Mouse (Mus musculus) gastrocnemius, adult 8-10 months (tissue): ENCODE data around the gene Nphs2. TPM values are rescaled to one million over a fixed set of nuclear protein-coding genes. Genes with fewer than 3 reads are reported as not detected.
"Not testable (repeated sequence)": the region's sequence is repeated elsewhere in the genome, so short reads cannot be mapped to it uniquely, and the experiment has no call there.

Experiments used
- DNase-seq, 2 experiments: peaks; one replicate each; pipeline ENCODE4 v3.0.0; 2022; ENCODE audit warnings: low spot score in 2 of 2
- total RNA-seq, 4 experiments: library from RNA; stranded (reverse); gene quantifications; 2 replicates each; pipeline ENCODE4 v1.2.4; 2022

The Nphs2 gene
- total RNA-seq: not detected

DNA sequence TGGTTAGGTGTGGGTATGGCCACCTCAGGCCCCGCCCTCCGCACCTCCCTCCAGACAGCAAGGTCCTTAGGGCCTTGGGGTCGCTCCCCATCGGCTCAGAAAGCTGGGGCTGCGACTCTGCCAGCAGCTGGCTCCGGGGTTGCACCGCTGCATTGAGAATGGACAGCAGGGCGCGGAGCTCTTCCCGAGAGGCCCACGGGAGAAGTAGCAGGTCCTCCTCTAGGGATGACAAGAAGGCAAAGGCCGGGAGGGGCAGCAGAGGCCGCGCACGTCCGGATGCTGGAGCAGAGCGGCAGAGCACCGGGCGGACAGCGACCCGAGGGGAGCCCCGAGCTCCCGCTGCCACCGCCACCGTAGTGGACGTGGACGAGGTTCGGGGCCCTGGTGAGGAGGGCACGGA is at the start of gene Nphs2:
Gene Nphs2, plus strand, starts transcription at position 98 of the 400 bp plus-strand sequence.
- DNase-seq: no peak

DNA sequence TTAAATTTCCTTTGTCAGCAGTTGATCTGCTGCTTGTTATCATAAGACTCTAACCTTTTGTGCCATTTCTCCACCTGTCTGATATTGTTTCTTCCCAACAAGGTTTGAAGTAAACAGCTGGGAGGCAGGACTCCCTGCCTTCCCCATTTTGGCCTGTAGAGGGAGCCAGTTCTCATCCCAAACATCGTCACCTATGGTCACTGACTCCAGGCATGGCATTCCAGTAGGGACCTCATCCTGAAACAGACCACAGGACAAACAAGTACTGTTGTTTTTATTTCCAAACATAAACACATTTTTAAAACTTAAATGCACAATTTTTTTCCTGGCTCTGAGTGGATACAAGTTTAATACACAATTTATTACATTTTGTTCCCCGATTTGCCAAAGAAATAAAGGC is 47.2 kb upstream of the Nphs2 start:
- peak; percentile 12 to 22 for DNase-seq

DNA sequence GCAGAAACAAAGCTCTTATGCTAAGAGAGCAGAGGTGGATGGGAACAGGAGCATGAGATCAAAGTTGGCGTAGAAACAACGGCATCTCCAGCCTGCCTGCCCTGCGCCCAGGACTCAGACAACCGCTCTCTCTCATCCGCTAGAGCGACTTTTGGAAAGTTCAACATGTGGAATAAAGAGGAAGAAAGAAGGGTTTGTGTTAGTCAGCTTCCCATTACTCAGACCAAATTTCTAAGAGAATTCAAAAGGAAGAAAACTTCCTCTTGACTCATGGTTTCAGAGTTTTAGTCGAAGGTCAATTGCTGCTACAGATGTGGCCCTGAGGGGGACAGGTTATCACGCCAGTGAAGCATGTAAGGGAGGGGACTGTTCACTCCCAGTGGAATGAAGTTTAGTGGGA is 46.6 kb upstream of the Nphs2 start:
- no peak for DNase-seq

DNA sequence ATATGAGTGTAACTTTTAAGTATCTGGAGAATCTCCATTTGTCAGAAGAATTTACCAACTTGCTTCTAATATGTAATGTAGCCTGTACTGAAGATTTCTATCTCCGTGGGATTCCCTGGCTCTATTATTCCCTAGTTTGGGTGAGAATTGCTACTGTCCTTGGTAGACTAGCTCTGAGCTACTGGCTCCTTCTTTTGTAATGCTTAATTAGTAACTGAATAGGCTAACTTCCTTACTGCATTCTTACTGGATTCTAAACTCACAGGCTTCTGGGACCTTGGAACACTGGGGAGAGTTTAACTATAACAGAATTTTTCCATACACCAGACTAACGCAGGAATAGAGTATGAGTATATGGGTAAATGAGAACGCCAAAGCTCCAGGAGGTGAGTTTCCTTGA is 42.0 kb upstream of the Nphs2 start:
- not testable (repeated sequence) for DNase-seq

DNA sequence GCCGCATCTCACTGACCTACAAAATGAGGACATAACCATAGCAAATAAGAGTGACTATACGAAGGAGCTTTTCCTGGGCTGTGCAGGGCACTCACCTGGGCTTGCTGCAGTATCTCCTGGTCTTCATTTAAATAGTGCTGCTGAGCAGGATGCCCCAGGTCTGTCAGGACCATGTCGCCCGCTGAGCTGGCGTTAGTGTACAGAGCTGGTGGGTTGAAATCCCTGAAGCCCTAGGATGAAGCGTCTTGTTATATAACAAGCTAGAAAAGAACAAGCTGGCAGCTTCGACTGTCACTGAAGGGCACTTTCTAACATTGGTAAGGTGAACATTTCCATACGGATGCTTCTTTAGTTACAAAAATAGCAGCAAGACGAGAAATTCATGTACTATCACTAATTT is 40.1 kb upstream of the Nphs2 start:
- DNase-seq: no peak

DNA sequence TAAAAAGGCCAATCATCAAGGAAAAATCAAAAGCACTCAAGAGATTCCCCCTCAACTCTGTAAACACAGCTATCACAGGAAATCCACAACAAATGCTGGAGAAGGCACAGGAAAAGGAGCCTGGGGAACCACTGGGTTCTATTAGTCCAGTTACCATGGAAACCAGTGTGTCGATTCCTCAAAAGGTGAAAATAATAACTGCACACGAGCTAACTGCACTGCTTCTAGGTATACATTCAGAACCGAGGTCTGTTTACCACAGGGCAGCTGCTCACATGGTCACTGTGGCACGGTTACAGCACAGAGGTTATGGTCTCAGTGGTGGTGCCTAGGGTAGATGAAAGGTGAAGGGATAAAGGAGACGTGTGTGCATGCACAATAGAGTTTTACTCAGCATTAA is 38.9 kb upstream of the Nphs2 start:
- DNase-seq: no peak

DNA sequence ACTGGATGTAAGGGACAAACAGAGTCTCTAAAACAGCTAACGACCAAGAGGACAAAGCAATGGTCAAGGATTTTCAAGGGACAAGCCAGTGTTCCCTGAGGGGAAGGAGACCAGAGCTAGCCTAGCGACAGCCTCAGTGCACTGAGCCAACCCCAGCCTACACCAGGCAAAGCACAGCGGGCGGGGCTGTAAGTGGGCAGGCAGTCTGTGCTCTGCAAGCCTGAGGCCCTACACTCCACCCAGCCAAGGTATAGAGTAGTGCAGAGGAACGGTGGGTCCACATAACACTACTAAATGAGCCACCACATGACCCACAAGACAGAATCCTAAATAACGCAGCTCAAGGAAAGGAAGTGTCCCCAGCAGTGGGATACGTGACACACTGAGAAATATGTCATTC is 36.9 kb upstream of the Nphs2 start:
- no peak for DNase-seq

DNA sequence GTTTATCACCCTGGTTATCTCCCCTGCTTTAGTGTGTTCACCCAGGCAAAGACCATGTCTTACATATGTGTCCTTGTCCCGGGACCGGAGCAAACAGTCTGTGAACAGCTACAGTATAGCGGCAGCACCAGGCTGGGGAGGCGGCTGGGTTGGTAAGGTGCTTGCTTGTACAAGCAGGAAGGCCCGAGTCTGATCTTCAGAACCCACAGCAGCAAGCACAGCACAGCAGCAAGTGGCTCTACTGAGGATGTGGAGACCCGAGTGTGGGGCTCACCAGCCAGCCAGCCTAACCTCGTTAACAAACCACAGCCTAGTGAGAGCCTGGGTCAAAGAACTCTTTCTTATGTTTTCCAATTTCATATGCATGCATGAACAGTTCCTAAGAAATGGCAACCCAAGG is 30.4 kb upstream of the Nphs2 start:
- DNase-seq: no peak

DNA sequence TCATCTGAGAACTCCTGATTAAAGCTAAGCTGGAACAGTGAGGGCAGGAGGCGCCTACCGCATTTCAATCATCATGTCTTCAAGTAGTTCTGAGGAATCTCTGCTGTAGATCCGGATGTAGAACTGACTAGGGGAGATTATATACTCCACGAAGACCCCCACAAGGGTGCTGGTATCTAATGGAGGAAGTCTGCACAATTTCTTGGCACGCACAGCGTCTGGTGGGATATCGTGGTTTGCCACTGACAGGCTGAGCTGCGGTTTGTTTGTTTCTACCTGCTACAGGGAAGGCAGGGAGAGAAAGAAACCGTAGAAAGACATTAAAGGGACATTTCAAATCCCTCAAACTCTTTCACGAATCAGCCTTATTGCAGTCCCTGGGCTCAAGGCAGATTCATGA is 26.3 kb upstream of the Nphs2 start:
- DNase-seq: no peak

DNA sequence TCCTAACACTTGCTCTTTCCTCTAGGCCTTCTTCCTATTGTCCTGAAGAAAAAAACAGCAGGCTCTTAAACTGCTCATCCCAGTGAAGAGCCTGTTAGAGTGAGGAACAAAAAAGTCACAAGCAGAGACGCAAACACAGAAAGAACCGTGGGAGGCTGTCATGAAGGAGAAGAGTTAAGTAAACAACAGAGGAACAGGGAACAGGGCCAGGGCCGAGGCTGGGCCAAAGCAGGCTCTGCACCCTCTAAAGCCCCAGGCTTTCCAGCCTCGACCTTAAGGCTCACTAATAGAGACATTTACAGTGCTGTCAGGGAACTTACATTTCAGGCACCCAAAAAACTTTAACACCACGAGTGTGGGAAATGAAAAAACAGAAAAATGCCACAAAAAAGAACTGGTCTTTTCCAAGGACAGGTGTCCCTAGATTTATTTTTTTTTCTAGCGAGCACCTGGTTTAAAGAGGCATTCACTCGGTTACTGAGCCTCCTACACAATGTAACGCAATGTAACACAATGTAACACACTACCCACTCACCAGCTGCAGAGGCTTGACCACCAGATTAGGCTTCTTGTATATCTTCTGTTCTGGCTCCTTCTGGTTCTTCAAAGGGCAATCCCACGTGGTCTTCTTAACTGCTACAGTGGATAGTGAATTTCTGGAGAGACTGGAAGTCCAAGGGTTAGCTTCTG is 25.5 kb upstream of the Nphs2 start:
- no peak for DNase-seq

DNA sequence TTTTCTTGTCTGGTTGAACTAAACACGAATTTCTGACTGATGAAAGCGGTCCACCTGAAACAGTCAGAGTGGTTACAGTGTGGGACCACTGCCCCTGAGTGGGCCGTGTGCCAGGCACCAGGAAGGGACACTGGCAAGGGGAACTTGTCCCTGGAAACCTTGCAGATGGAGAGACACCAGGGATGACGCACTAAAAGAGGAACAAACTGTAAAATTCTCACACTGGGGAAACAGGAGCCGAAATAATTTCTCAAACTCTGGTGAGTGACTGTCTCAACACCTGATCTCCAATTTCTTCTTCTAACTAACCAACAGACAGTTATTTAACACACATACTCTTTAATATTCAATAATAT is 25.0 kb upstream of the Nphs2 start:
- DNase-seq: no peak

DNA sequence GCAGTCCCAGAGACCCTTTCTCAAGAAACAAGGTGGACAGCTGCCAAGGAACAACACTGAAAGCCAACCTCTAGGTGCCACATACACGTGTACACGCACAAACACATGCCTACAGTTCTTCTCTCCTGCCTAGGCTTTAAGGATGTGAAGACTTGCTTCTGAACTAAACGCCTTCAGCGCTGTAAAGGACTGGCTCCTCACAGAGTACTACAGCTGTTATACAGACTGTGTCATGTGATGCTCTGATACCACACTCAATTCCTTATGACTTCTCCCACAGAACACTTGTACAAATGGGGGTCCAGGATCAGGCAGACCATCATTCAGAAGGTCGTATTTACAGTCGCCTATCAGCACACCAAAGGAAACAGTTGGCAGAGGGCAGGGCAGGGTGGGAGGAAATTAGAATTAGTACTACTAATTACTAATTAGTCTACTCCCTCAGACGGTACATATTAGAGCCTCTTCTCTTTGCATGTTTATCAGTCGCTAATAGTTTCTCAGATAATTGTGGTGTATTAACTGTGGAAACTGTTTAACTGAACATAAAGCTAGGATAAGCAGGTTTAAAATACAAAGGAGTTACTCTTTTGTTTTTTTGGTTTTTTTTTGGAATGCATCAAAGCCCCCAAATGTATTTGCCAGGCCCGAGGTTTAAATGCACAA is 21.8 kb upstream of the Nphs2 start:
- no peak for DNase-seq

DNA sequence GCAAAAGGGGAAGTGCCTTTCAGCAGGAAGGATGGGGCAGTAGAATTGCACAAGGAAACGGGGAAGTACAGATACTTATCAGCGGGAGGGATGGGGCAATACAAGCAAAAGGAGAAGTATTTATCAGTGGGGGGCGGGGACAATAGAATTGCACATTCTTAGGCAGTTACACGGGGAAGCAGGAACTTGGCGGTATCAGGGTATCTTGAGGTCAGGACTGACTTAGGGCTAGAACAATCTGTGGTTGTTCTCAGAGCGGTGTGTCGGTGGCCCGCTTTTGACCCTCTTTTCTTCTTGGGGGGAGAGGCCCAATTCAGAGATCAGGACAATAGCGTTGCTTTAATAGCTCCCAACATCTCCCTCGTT is 21.3 kb upstream of the Nphs2 start:
- DNase-seq: not testable (repeated sequence)

DNA sequence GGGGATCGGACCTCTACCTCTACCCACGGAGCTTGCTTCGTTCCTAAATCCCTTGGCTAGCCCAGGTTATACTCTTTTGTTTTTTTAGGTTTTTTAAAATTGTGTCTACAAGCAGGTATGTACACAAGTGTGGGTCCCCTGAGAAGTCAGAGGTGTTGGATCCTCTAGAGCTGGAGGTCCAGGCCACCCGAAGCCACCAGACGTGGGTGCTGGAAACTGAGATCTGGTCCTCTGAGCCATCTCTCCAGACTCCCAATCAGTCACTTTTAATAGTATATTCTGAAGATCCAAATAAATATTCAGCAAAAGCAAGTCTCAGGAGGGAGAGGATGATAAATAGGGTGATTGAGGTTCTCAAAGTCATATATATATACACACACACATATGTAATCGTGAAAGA is 20.5 kb upstream of the Nphs2 start:
- DNase-seq: no peak

DNA sequence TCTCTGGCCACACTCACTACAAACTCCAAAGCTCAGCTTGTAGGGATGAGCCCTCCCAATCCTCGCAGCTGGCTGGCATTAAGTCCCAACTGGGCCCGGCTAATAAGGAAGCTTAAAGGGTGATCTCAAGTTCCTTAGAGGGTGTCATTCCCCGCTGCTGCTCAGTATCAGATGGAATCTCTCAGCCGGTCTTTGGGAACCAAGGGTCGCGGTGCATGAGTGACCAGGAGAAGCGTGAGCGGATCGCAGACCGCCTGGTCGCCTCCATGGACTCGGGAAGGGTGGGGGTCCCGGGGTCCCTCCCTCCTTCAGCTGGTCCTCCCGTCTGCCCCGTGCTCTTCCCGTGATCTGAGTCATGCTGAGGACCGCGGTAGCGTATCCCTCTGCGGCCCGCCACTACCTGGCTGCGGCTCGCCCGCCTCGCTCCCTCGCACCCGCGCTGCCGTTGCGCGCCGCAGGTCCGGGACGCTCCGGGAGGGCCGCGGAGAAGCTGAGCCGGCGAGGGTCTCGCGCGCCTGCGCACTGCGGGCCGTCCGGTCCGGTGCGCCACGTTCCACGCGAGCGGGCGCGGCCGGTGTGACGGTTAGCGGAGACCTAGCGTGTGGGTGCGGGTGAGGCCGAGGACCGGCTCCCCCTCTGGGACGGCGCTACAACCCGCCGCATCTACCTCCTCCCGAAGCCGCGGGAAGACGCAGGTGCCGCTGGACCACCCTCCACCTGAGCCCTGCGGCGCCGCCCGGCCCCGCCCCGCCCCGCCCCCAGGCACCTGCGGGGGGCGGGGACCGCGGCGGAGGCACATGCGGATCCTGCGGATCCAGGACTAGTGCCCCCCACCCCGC is 7.4 kb upstream of the Nphs2 start, which contains the start of gene Tdrd5:
Gene Tdrd5, minus strand, starts transcription at position 754 of the 839 bp plus-strand sequence.
- DNase-seq: no peak

DNA sequence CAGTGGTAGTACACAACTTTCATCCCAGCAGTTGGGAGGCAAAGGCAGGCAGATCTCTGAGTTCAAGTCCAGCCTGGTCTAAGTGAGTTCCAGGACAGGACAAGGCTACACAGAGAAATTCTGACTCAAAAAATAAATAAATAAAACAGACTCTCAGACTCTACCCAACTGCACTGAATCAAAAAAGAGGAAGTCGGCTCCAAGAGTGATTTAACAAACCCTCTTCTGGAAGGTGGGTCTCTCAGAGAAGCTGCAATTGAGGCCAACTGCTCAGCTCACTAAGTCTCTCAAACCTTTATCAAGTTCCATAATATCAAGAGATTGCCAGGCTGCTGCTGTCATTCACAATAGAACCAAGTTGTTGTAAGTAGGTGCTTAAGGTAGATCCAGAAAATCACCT is 1.9 kb upstream of the Nphs2 start:
- no peak for DNase-seq

DNA sequence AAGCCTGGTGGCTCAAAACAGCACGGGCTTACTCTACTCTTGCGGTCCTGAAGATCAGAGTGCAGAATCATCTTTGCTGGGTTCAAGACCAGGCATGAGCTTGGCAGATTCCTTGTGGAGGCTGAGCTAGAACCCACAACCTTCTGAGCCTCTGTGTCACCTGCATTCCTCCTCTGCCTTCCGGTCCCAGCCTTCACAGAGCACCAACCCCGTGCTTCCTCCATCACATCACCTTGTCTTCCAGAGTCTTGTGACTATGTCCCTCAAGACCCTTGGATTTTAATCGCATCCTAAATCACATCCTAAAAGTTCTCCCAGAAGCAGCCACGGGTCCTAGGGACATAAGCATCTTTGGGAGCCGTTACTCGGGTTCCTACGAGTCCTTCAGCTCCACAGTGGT is 12.6 kb downstream of the Nphs2 start:
- no peak for DNase-seq

DNA sequence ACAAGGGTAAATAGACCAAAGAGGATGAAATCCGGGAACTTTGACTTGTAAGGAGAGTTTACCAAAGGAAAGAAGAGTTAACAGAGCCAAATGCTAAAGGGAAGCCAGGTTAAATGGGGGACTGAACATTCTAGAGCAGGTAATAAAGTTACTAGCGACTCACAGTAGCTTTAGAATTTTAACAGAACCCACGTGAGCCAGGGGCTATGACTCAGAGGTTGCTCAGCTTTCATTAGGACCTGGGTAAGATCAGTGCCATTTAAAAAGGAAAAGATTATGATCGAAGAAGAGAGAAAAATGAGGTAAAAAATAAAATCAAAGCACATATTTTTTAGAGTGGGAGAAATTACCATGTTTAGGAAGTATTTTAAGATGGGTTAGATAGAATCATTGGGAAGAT is 30.3 kb downstream of the Nphs2 start:
- no peak for DNase-seq

DNA sequence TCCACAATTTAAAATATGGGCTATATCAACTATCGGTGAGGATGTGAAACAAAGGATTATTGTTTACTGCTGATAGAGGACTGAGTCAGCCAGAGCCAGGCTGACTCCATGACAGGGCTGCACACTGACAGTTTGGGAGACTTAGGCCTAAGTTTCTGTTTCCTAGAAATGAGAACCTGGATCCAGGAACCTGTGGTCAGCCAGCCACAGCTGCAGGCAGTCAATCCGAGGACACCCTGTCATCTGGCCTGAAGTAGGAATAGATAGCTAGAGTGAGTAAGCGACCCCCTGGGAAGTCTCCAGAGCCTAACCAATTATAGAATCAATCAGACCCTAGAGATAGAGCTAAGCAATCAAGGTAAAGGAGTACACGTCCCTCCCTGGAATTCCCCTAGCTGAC is 33.9 kb downstream of the Nphs2 start:
- no peak for DNase-seq

DNA sequence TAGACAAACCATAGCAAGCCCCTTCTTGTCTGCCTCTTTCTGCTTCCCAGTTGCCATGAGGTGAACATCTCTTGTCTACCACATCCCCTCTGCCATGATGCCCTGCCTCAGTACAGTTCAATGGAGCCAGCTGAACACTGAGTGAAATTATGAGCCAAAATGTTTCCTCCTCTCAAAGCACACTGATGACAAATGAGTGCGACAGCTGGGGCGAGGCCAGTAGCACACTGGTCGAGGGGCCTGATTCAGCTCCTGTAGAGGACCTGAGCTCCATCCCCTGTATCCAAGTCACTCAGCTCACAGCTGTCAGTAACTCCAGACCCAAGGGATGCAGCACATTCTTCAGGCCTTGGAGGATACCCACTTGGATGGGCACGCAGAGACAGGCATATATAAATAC is 35.1 kb downstream of the Nphs2 start:
- DNase-seq: no peak

DNA sequence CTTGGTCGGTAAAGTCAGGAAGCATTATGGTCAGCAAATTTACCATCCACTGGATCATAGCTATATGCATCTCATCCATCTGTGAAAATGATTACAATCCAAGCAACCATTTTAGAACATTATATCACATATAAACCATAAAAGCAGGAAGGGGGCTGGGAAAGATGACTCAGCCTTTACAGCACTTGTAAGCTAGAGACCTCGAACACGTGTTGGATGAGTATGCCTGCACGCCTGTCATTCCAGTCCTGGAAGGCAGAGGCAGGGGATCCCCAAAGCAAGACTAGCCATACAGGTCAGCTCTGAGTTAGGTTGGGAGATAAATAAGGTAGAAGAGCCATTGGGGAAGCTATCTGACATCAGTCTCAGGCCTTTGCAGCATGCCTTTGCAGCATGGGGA is 38.5 kb downstream of the Nphs2 start:
- no peak for DNase-seq

DNA sequence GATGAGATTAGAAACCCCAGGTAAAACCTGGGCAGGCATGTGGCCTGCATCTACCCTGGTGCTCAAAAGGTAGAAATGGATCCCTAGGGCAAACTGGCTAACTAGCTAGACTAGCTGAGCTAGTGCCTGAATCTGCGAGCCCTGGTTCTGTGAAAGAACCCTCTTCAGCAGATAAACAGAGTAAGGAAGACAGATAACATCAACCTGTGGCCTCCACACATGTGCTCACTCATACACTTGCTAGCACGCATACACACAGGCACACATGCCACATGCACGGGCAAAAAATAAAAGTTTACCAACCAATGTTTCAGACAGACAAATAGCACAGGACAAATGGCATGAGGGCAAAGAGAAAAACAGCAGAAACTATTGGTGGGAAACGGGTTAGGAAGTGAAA is 39.9 kb downstream of the Nphs2 start:
- no peak for DNase-seq

DNA sequence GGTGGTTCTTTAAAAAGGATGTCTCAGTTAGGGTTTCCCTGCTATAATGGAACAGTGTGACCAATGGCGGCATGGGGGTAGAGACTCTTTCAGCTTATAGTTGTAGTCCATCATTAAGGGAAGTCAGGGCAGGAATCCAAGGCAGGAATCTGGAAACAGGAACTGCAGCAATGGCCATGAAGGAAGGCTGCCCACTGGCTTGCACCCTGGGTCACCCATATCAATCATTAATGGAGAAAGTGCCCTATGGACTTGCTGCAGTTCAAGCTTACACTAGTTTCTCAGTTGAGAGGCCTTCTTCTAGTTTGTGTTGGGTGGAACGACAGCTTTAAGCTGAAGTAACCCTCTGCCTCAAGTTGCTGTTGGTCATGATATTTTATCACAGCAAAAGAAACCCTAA is 41.9 kb downstream of the Nphs2 start:
- no peak for DNase-seq
